ENCODE assay signal across 27 mouse cellular contexts in the genomic region with DNA sequence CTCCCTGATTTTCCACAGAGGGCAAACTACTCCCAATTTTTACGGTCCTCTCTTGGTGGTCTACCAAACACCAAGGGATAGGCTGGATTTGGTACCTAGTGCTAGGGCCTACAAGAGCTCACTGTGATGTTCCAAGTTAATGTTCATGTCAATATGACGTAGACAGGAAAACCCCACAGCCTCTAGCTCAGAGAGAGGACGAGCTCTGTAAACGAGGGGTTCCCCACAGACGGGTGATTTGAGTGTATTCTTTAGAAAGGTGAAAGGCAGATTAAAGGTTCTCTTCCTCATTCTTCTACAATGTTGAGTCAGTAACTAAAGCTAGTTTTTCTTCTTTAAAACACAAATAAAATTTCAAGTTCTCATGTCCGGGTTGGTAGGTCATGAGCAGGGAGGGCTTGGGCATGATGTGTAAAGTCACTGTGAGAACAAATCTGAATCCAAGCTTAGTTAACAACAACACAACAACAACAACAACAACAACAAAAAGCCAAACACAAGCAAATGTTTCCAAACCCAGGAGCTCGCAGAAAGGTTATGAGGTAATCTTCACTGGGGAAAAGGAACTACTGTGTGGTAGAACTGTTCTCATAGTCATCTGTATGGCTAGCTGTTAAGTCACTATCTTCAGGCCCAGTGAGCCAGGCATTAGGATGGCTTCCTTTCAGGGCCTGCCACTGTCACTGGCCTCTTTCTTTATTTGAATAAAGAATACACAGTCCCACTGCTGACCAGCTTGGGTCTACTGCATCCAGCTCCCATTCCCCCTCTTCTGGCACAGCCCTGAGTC.
DNase-seq lines count a peak whose midpoint lies in the region; ATAC-seq and TF ChIP-seq lines count a peak whose summit lies in the region.
"Had no signal": no experiment of that assay in that cellular context is flagged by ENCODE, and none has a peak within 500 bp of the region (broad histone marks: within the 10 kb centered on the region; RNA-seq: fewer than 3 reads in every experiment).

No protein-coding gene starts in this region.

- intact Hi-C loops in left cerebral cortex, adult 2 months (cut with DNase I) = no loop called here

- H3K9me3 ChIP-seq in hindbrain, embryonic 16.5 days (ENCODE audit: control insufficient read depth, low read length) = no peaks in the 10 kb centered on the region
- H3K9me3 ChIP-seq: embryonic facial prominence, embryonic 13.5 days; forebrain, embryonic 13.5 days; heart, embryonic 13.5 days; limb, embryonic 15.5 days; liver, embryonic 15.5 days; midbrain, embryonic 12.5 days had no signal

- H3K27me3 ChIP-seq in hindbrain, embryonic 16.5 days (replicated peaks; ENCODE audit: control insufficient read depth, insufficient read depth, low read length) = no peaks in the 10 kb centered on the region
- H3K27me3 ChIP-seq: embryonic facial prominence, embryonic 13.5 days; forebrain, embryonic 13.5 days; heart, embryonic 13.5 days; limb, embryonic 15.5 days; liver, embryonic 15.5 days; midbrain, embryonic 12.5 days had no signal

- no peak overlapping the region for H3K4me3 ChIP-seq in left cerebral cortex, adult 2 months
- H3K4me3 ChIP-seq in hindbrain, embryonic 16.5 days (ENCODE audit: low read length) = no peak overlapping the region
- H3K4me3 ChIP-seq: embryonic facial prominence, embryonic 13.5 days; erythroblast, embryonic 14.5 days; forebrain, embryonic 13.5 days; heart, embryonic 13.5 days; limb, embryonic 15.5 days; liver, embryonic 15.5 days; midbrain, embryonic 12.5 days had no signal

- no peak overlapping the region for H3K27ac ChIP-seq in left cerebral cortex, adult 2 months
- H3K27ac ChIP-seq in hindbrain, embryonic 16.5 days (ENCODE audit: low read depth, low read length) = no peak overlapping the region
- H3K27ac ChIP-seq: embryonic facial prominence, embryonic 13.5 days; forebrain, embryonic 13.5 days; heart, embryonic 13.5 days; limb, embryonic 15.5 days; liver, embryonic 15.5 days; midbrain, embryonic 12.5 days had no signal

- H3K36me3 ChIP-seq in hindbrain, embryonic 16.5 days (ENCODE audit: control insufficient read depth, insufficient read depth, low read length) = no peaks in the 10 kb centered on the region
- H3K36me3 ChIP-seq: midbrain, embryonic 12.5 days had no signal

- WGBS in hindbrain, embryonic 16.5 days = 95% methylated on average over 7 of the region's 7 CpGs

- no peaks in the 10 kb centered on the region for H3K4me1 ChIP-seq in hindbrain, embryonic 16.5 days (ENCODE audit: control insufficient read depth, insufficient read depth, low read depth, low read length)
- H3K4me1 ChIP-seq: midbrain, embryonic 12.5 days had no signal

- 0 out of 2 replicates have a peak, but pooled peaks have one; percentile 24 for ATAC-seq in common myeloid progenitor, adult 5-6 weeks (replicated peaks; ENCODE audit: low read depth, poor library complexity, severe bottlenecking)
- ATAC-seq in megakaryocyte progenitor cell, adult 5-6 weeks (replicated peaks; ENCODE audit: poor library complexity) = peak; percentile 42; the same call in 1 of the 2 replicates
- no peak for ATAC-seq in hindbrain, embryonic 16.5 days
- ATAC-seq: forebrain, embryonic 13.5 days had no signal

- TF ChIP-seq CTCF in left cerebral cortex, adult 2 months (IDR thresholded peaks at IDR 0.05) = no peak

- H3K4me2 ChIP-seq in hindbrain, embryonic 16.5 days (ENCODE audit: low read length) = no peak overlapping the region
- H3K4me2 ChIP-seq: embryonic facial prominence, embryonic 13.5 days; forebrain, embryonic 13.5 days; heart, embryonic 13.5 days; limb, embryonic 15.5 days; liver, embryonic 15.5 days; midbrain, embryonic 12.5 days had no signal

- peak; percentile 76 for DNase-seq in A20 (ENCODE audit: low read depth, low spot score)
- DNase-seq in CD4-positive, CD25-positive, alpha-beta regulatory T cell, adult 2 months (ENCODE audit: low read depth, low spot score) = peak; percentile 73
- no peak for DNase-seq in retina, embryonic 14.5 days (ENCODE audit: low spot score)
- no peak for DNase-seq in left cerebral cortex, adult 2 months (ENCODE audit: extremely low spot score in 1 of 2, low spot score in 2 of 2)
- DNase-seq: adrenal gland, postnatal 14 days; cerebellum, adult 11 months; cerebellum, postnatal 10 days; embryo, embryonic 11 days; gastrocnemius, postnatal 10 days; heart, adult 18-20 months; heart, postnatal 14 days; kidney, adult 18-20 months; kidney, postnatal 4 days; layer of hippocampus, adult 9-11 months; left cerebral cortex, postnatal 4 days; thymus, adult 18-20 months; thymus, postnatal 36 days had no signal

- no peak overlapping the region for H3K9ac ChIP-seq in hindbrain, embryonic 16.5 days (ENCODE audit: low read depth, low read length)
- H3K9ac ChIP-seq: embryonic facial prominence, embryonic 13.5 days; forebrain, embryonic 13.5 days; heart, embryonic 13.5 days; limb, embryonic 15.5 days; liver, embryonic 15.5 days; midbrain, embryonic 12.5 days had no signal

Comparison
In these comparisons a context has a peak if more than half of its experiments do, and no peak if none do; other contexts are left out.
1. DNase-seq: peak in A20 (single experiment) and CD4-positive, CD25-positive, alpha-beta regulatory T cell, adult 2 months (single experiment); none in retina, embryonic 14.5 days (single experiment) and left cerebral cortex, adult 2 months (0 of 2).